Mouse (Mus musculus): ENCODE measurements around the gene Zbtb22. TPM values are rescaled to one million over a fixed set of nuclear protein-coding genes. Genes with fewer than 3 reads are reported as not detected.
"Not testable (repeated sequence)": the region's sequence is repeated elsewhere in the genome, so short reads cannot be mapped to it uniquely, and the experiment has no call there.

The Zbtb22 gene
- total RNA-seq, 4 experiments from 2014 or later = 18.1 to 21.0 (median 19.3) TPM

GRCm38 (mm10) chr17:33941381-33941780, 25.7 kb downstream of the Zbtb22 start:
- DNase-seq (ENCODE audit: low spot score) = no peak

DNA sequence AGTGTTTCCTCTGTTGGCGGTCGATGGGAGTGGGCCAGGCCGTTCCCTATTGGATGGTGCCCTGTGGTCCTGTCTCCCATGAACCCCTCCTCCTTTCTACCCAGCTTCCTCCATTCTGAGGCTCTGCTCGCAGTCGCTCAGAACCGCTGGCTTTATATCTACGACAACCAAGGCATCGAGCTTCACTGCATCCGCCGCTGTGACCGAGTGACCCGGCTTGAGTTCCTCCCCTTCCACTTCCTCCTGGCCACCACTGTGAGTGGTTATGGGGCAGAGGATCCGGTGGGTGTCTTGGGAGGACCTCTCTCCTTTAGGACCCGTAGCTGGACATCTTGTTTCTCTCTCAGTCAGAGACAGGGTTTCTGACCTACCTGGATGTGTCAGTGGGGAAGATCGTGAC, 27.8 kb downstream of the Zbtb22 start:
- DNase-seq (ENCODE audit: low spot score) = no peak

GRCm38 (mm10) chr17:33947430-33948089, 31.9 kb downstream of the Zbtb22 start:
- no peak for DNase-seq (ENCODE audit: low spot score)

DNA sequence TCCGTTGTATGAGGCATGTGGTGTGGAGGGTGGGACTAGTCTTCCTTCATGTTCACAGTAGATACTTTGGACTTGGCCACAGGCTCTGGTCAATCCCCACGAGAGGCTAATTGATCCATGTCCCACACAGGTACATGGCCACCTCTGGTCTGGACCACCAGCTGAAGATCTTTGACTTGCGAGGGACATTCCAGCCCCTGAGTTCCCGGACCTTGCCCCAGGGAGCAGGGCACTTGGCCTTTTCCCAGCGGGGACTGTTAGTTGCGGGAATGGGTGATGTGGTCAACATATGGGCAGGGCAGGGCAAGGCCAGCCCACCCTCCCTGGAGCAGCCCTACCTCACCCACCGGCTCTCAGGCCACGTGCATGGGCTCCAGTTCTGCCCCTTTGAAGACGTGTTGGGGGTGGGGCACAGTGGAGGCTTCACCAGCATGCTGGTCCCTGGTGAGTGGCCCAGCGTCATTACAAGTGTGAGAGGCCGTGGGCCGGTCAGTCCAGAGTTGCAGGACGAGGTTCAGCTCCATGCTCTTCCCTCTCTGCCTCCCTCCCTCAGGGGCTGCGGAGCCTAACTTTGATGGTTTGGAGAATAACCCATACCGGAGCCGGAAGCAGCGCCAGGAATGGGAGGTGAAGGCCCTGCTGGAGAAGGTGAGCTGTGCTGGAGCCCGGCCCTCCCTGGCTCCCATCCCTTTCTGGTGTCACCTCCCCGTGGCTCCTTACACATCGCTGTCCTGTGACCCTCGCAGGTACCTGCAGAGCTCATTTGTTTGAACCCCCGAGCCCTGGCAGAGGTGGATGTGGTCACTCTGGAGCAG, 32.6 kb downstream of the Zbtb22 start:
- no peak for DNase-seq (ENCODE audit: low spot score)

GRCm38 (mm10) chr17:33948905-33949537, 33.3 kb downstream of the Zbtb22 start:
- no peak for DNase-seq (ENCODE audit: low spot score)

DNA sequence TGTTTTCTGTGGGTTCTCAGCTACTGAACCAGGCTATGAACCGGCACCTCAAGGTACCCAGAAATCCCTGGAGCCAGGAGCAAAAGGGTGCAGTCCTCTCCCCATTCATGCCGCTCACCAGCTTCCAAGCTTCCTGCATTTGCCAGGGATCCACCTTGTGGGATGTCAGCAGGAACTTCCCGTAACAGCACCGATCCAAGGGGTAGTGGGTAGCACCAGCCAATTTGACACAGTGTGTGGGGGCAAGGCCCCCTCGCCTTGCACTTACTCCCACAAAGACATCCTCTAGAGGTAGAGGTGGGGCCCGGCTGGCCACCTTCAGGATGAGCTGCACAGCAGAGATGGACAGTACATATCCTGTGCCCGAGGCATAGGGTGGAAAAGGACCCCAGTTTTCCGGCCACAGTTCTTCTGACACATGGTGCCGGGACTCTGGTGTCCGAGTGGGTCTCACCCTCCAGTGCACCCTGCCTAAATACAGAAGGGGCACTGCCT, 34.5 kb downstream of the Zbtb22 start:
- DNase-seq (ENCODE audit: low spot score) = no peak

- DNase-seq (ENCODE audit: low spot score) = peak; percentile 74
Observed at GRCm38 (mm10) chr17:33951021-33951946, 35.6 kb downstream of the Zbtb22 start, which contains the start of gene B3galt4. B3galt4 (minus strand) TSS chr17:33951488.

GRCm38 (mm10) chr17:33952015-33952414, 36.3 kb downstream of the Zbtb22 start:
- not testable (repeated sequence) for DNase-seq (ENCODE audit: low spot score)

- DNase-seq (ENCODE audit: low spot score) = no peak
Observed at GRCm38 (mm10) chr17:33952879-33953278, 37.2 kb downstream of the Zbtb22 start.

- no peak for DNase-seq (ENCODE audit: low spot score)
Observed at GRCm38 (mm10) chr17:33953310-33953709, 37.6 kb downstream of the Zbtb22 start.

- no peak for DNase-seq (ENCODE audit: low spot score)
Observed at GRCm38 (mm10) chr17:33953961-33954565, 38.4 kb downstream of the Zbtb22 start.

DNA sequence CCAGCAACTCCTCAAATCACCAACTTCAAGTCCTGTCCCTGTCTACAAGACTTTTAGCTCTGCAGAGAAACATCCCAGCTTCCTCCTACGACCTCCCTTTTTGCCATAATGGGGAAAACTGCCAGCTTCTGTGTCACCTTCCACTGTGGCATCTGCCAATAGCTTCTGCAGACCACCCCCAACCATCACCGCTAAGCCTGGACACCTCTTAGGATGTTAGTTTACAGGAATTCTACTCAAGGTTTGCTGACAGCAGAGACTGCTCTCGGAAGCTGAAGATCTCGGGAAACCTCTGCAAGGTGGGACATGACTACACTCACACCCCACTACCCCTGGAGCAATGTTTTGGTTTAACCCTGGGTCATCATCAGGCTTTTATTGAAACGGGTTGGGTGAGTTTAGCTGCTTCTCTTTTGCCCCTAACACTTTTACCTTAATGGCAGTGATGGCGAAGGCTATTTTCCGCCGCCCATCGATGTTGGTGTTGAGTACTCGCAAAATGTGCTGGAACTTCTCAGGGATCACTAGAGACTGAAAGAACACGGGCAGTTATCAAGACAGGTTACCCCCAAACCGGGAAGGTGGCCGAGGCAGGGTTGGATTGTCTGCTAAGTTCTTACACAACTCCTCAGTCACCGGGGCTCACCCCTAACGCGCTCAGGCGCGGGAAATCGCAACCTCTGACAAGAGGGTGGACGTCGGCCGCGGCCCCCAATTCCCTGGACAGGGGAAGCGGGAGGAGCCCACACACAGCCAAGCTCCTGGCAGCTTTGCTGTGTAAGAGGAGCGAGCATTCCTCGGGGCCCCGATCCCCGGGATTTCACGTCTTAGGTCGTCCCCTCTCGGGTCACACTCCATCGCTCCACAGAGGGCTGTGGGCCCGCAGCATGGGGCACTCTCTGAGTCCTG, 39.2 kb downstream of the Zbtb22 start:
- no peak for DNase-seq (ENCODE audit: low spot score)

GRCm38 (mm10) chr17:33955555-33956214, 40.0 kb downstream of the Zbtb22 start, which contains the start of the genes Vps52 and Rps18:
Vps52 (plus strand) TSS chr17:33955812.
Rps18 (minus strand) TSS chr17:33956001.
- peak; percentile 98 for DNase-seq (ENCODE audit: low spot score)

DNA sequence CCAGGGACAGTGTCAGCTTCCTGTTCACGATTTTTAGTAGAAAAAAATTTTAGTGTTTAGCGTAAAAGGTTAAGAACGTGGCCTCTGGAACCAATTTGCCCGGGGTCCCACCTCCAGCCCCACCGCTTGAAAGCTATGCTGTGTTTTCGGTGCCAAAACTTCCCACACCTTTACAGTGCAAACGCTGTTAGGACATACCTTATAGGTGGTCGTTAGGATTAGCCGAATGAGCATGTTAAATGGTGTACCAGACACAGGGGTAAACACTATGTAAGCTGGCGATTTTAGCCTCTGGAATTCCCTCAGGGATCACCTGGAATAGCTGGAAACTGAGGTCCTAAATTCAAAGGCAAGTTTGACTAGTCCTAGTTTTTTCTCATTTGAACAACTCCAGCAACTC, 40.6 kb downstream of the Zbtb22 start:
- no peak for DNase-seq (ENCODE audit: low spot score)

GRCm38 (mm10) chr17:33957493-33957892, 41.8 kb downstream of the Zbtb22 start:
- DNase-seq (ENCODE audit: low spot score) = no peak

DNA sequence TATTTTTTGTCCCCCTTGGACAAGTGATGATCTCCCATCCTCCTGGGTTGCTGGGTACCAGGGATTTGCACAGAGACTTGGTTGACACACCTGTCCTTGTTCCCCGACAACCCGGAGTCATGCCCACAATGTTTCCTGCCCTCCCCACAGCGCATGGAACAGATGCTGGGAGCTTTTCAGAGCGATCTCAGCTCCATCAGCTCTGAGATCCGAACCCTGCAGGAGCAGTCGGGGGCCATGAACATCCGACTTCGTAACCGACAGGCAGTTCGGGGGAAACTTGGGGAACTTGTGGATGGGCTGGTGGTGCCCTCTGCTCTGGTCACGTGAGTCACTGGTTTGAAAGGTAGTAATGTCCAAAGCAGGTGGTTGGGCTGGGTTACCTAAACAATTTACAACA, 42.7 kb downstream of the Zbtb22 start:
- DNase-seq (ENCODE audit: low spot score) = no peak

DNA sequence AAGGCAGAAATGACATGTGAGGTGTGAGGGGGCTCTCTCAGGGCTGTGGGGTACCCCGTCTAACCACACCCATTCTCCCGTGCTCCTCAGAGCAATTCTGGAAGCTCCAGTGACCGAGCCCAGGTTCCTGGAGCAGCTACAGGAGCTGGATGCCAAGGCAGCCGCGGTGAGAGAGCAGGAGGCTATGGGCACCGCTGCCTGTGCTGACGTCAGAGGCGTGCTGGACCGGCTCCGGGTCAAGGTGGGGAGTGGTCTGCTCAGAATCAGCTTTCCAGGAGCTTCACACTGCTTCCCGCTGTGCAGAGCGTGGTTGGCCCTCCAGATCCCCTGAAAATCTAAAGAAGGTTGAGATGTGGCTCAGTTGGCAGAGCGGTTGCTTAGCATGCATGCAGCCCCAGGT, 43.4 kb downstream of the Zbtb22 start:
- DNase-seq (ENCODE audit: low spot score) = no peak

DNA sequence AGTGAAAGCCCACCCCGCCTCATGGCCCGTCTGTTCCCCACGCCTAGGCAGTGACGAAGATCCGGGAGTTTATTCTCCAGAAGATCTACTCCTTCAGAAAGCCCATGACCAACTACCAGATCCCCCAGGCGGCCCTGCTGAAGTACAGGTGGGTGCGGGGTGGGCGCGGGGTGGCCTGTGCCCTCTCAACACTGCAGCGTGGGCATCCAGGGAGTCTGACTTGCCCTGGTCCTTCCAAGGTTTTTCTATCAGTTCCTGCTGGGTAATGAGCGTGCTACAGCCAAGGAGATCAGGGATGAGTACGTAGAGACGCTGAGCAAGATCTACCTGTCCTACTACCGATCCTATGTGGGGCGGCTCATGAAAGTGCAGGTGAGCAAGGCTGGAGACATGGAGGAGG, 44.2 kb downstream of the Zbtb22 start:
- DNase-seq (ENCODE audit: low spot score) = no peak

- DNase-seq (ENCODE audit: low spot score) = no peak
Observed at GRCm38 (mm10) chr17:33962876-33963275, 47.2 kb downstream of the Zbtb22 start.
